Mouse (Mus musculus) stomach, postnatal 0 days (tissue): ENCODE results near the gene Srbd1. TPM values are rescaled to one million over a fixed set of nuclear protein-coding genes. Genes with fewer than 3 reads are reported as not detected.
A peak's percentile ranks its signal among the peaks of the same experiment; 100 is the strongest.

Experiments used
- ATAC-seq: fragments of 200-750 bp; cut with Nextera tagmentation; 2 replicates; pipeline ENCODE4 v1.8.0; 2017; ENCODE audit not compliant: low FRiP score, low TSS enrichment
- DNase-seq: peaks from one replicate; pipeline ENCODE4 v3.0.0-alpha.2; 2016; ENCODE audit warnings: low spot score
- H3K27ac ChIP-seq: fragments of 300-500 bp; sonication (generic); replicated peaks from 2 replicates; pipeline ENCODE4 v1.5.1; 2014; ENCODE audit warnings: mild to moderate bottlenecking, control low read depth
- H3K27me3 ChIP-seq: fragments of 300-500 bp; sonication (generic); 2 replicates; pipeline ENCODE4 v1.6.1; 2014; ENCODE audit warnings: low read length; ENCODE audit not compliant: control insufficient read depth, insufficient read depth
- H3K36me3 ChIP-seq: fragments of 300-500 bp; sonication (generic); 2 replicates; pipeline ENCODE4 v1.6.1; 2014; ENCODE audit warnings: low read length, mixed read lengths; ENCODE audit not compliant: control insufficient read depth, insufficient read depth
- H3K4me1 ChIP-seq: fragments of 300-500 bp; sonication (generic); replicated peaks from 2 replicates; pipeline ENCODE4 v1.6.1; 2014; ENCODE audit warnings: antibody characterized with exemption; ENCODE audit not compliant: control insufficient read depth, insufficient read depth
- H3K4me2 ChIP-seq: fragments of 300-500 bp; sonication (generic); replicated peaks from 2 replicates; pipeline ENCODE4 v1.6.1; 2014; ENCODE audit warnings: low read depth, mild to moderate bottlenecking, control low read depth, moderate library complexity
- H3K4me3 ChIP-seq: fragments of 300-500 bp; sonication (generic); 2 replicates; pipeline ENCODE4 v1.5.1; 2014; ENCODE audit warnings: low read depth, low read length, control low read depth
- H3K9ac ChIP-seq: fragments of 300-500 bp; sonication (generic); 2 replicates; pipeline ENCODE4 v1.6.1; 2014; ENCODE audit warnings: mild to moderate bottlenecking, low read length, control low read depth, mixed read lengths
- H3K9me3 ChIP-seq: fragments of 300-500 bp; sonication (generic); 2 replicates; pipeline ENCODE4 v1.6.1; 2016; ENCODE audit warnings: low read length; ENCODE audit not compliant: control insufficient read depth
- CTCF ChIP-seq: IDR thresholded peaks from 2 replicates; pipeline ENCODE4 v1.5.1; 2016; ENCODE audit warnings: antibody characterized with exemption, low read depth, mild to moderate bottlenecking, moderate library complexity
- EP300 ChIP-seq: optimal IDR thresholded peaks from 2 replicates; pipeline ENCODE3; 2016; ENCODE audit warnings: antibody characterized with exemption
- WGBS: fragments of 180-500 bp; shearing (Covaris S2); extraction: QIAGEN DNeasy Blood & Tissue Kit; methylation state at CpG from one replicate; pipeline ENCODE4 v1.1.7; 2014; 5-methylcytosine and 5-hydroxymethylcytosine counted together
- polyA plus RNA-seq: library from polyadenylated mRNA; unstranded; fragments of >200 nt; fragmentation: Nextera tagmentation; extraction: Ambion mirVana; gene quantifications from 2 replicates; pipeline ENCODE4 v1.2.1, GENCODE M21; 2015

The Srbd1 gene
- polyA plus RNA-seq, 1 experiment from 2014 or later: 4.4 TPM

DNA sequence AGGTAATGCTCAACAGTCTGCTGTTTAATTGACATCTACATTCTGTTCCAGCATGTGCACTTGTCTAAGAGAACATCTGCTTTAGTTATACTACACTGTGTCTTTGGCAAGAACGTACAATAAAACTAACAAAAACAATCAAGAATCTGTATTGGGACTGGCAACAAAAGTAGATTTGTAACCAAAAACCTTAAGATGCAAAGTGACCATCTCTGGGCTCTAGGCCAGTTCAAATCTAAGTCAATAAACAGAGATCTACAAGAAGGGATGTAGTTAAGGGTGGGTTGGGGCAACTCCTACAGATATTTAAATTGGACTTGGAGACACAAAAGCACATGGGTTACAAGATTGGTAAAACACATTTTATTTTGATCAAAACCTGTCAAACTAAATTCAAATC is 53.3 kb downstream of the Srbd1 start:
- DNase-seq (no peak), ATAC-seq (no peak)
- Histone ChIP-seq H3K4me2 (no peak overlapping the region), H3K27me3 (no peaks in the 10 kb centered on the region), H3K9ac (no peak overlapping the region), H3K36me3 (no peaks in the 10 kb centered on the region), H3K4me3 (no peak overlapping the region), H3K27ac (no peak overlapping the region), H3K4me1 (no peaks in the 10 kb centered on the region), H3K9me3 (no peaks in the 10 kb centered on the region)
- TF ChIP-seq EP300 (no peak), CTCF (no peak)
- 58% methylated on average over 1 of the region's 1 CpGs for WGBS

DNA sequence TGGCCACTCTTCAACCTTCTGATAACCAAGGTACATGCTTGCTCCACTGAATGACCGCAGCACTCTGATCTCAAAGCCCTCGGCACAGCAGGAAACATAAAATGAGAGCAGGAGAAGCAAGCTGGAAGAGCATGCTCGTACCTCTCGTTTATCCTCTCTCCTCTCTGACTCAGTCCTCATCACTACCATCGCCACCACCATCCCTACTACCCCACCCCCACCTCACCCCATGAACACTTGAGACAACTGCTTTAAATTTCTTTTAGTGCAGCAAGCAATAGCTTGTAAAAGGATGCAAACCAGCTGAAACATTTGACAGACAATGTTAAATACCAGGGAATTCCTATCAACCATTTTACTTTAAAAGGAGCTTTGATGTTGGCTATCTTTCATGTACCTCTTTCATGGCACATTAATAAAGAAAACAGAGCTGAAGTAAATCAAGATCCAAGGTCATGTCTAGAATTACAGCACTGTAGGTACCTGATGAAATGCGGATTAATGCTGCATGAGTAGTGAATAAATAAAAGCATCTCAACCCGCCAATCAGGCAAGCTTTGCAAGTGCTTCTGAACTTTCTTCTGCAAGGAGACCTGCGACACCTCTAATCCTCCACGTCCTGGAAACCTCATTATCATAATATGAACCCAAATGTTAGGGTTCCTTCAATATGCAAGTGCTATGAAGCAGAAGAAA is 54.9 kb downstream of the Srbd1 start:
- H3K9me3 ChIP-seq: no peaks in the 10 kb centered on the region
- ATAC-seq: no peak
- WGBS: 67% methylated on average over 9 of the region's 9 CpGs

DNA sequence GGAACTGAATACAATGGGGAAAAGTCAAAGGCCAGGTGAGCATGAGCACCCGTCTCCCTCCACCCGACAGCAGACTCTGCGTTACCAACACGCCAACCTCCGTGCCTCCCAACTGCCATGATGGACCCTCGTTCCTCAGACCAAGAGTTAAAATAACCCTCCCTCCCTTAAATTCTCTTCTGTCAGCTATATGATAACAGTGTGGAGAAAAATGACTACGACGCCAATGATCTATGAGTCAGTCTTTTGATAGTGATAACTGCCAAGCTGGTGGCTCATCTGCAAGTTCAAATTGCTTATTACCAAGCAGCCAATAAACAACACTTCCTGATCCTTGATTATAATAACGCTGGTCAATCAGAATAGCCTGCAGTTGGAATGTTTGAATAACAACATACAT is 57.1 kb downstream of the Srbd1 start:
- TF ChIP-seq CTCF (no peak), EP300 (no peak)
- 89% methylated on average over 9 of the region's 9 CpGs for whole genome bisulfite sequencing
- H3K36me3 ChIP-seq: no peaks in the 10 kb centered on the region
- H3K4me1 ChIP-seq: no peaks in the 10 kb centered on the region
- DNase-seq (no peak), ATAC-seq (no peak)
- H3K4me2 ChIP-seq: no peak overlapping the region
- no peaks in the 10 kb centered on the region for H3K9me3 ChIP-seq
- H3K9ac ChIP-seq: no peak overlapping the region
- no peak overlapping the region for H3K4me3 ChIP-seq
- no peaks in the 10 kb centered on the region for H3K27me3 ChIP-seq
- H3K27ac ChIP-seq: no peak overlapping the region

More for the DNA sequence above, 54.9 kb downstream of the Srbd1 start:
- no peak overlapping the region for H3K4me2 ChIP-seq
- H3K4me3 ChIP-seq: no peak overlapping the region
- no peaks in the 10 kb centered on the region for H3K27me3 ChIP-seq
- TF ChIP-seq CTCF: no peak
- no peak for TF ChIP-seq EP300
- no peak overlapping the region for H3K27ac ChIP-seq
- no peak overlapping the region for H3K9ac ChIP-seq
- H3K4me1 ChIP-seq: no peaks in the 10 kb centered on the region
- DNase-seq: no peak
- no peaks in the 10 kb centered on the region for H3K36me3 ChIP-seq

DNA sequence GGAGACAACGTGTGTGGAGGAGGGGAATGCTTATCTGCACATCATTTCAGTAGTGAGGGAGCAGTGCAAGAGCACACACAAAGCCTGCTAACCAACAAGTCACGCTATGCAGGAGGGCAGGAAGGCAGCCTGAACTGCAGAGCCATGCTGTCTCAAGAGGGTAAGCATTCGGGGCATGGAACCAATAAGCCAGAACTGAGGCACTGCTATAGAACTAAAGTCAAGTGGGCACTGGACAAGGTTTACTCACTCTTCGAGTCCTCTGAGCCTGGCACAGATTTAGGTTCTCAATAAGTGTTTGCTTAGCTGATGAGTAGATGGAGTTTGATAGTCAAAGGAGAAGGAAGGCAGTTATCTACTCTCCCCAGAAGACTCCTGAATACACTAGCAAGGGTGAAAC is 58.8 kb downstream of the Srbd1 start:
- Histone ChIP-seq H3K9ac (no peak overlapping the region), H3K9me3 (no peaks in the 10 kb centered on the region), H3K4me2 (no peak overlapping the region), H3K4me3 (no peak overlapping the region), H3K27me3 (no peaks in the 10 kb centered on the region), H3K36me3 (no peaks in the 10 kb centered on the region), H3K4me1 (no peaks in the 10 kb centered on the region), H3K27ac (no peak overlapping the region)
- ATAC-seq (no peak), DNase-seq (no peak)
- WGBS: 69% methylated on average over 4 of the region's 4 CpGs
- no peak for TF ChIP-seq EP300
- TF ChIP-seq CTCF: no peak

DNA sequence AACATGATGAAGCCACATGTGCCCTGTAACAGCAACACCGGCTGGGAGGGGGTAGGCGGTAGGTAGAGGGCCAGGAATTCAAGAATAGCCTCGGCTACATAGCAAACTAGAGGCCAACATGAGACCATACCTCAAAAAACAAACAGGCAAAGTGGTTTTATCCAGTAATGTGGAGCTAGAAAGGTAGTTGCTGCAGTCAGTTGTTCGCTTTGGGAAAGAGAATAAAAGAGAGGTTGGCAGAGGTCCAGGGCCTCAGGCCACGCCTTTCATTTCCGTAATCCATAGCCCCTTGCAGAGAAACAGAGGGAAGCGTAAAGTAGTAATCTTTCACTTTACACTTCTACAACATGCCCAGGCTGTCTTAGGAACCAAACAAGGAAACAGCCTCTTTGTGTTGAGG is 61.8 kb downstream of the Srbd1 start:
- ATAC-seq (no peak), DNase-seq (peak; percentile 21)
- H3K9ac ChIP-seq: no peak overlapping the region
- no peak overlapping the region for H3K27ac ChIP-seq
- TF ChIP-seq EP300 (no peak), CTCF (no peak)
- H3K9me3 ChIP-seq: no peaks in the 10 kb centered on the region
- H3K4me1 ChIP-seq: no peaks in the 10 kb centered on the region
- H3K36me3 ChIP-seq: no peaks in the 10 kb centered on the region
- no peak overlapping the region for H3K4me3 ChIP-seq
- WGBS: 53% methylated on average over 7 of the region's 7 CpGs
- H3K4me2 ChIP-seq: no peak overlapping the region
- no peaks in the 10 kb centered on the region for H3K27me3 ChIP-seq

DNA sequence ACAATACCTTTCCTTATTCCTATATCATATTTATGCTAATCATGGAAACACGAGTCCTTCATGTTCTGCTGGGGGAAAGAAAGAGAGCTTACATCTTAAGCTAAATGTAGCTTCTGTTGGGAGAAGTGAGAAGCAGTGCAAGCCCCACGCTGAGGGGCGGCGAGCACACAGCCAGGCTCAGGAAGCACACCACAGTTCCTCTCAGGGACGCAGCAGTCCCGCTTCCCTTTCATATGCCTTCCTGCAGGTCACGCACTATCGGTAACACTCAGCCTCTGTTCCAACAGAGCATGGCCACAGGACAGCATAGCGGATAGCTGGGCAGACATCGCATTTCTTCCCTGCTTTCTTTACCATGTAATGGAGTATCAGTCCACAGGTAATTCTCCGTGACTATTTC is 66.9 kb downstream of the Srbd1 start:
- ATAC-seq (no peak), DNase-seq (no peak)
- Histone ChIP-seq H3K4me3 (no peak overlapping the region), H3K4me2 (no peak overlapping the region), H3K36me3 (no peaks in the 10 kb centered on the region), H3K9ac (no peak overlapping the region), H3K9me3 (no peaks in the 10 kb centered on the region), H3K27me3 (no peaks in the 10 kb centered on the region), H3K27ac (no peak overlapping the region), H3K4me1 (no peaks in the 10 kb centered on the region)
- 83% methylated on average over 11 of the region's 11 CpGs for WGBS
- TF ChIP-seq CTCF (no peak), EP300 (no peak)
